Mouse (Mus musculus) thymus, postnatal 4 days (tissue): ENCODE measurements at regions not wholly inside any gene's neighbourhood (a gene's known extent, or its start where the extent isn't known, plus 50 kb on each side); places are given as distances from the start of the nearest gene placed in this dataset.

Experiments used
- DNase-seq: peaks from one replicate; pipeline ENCODE4 v3.0.0; 2021

DNA sequence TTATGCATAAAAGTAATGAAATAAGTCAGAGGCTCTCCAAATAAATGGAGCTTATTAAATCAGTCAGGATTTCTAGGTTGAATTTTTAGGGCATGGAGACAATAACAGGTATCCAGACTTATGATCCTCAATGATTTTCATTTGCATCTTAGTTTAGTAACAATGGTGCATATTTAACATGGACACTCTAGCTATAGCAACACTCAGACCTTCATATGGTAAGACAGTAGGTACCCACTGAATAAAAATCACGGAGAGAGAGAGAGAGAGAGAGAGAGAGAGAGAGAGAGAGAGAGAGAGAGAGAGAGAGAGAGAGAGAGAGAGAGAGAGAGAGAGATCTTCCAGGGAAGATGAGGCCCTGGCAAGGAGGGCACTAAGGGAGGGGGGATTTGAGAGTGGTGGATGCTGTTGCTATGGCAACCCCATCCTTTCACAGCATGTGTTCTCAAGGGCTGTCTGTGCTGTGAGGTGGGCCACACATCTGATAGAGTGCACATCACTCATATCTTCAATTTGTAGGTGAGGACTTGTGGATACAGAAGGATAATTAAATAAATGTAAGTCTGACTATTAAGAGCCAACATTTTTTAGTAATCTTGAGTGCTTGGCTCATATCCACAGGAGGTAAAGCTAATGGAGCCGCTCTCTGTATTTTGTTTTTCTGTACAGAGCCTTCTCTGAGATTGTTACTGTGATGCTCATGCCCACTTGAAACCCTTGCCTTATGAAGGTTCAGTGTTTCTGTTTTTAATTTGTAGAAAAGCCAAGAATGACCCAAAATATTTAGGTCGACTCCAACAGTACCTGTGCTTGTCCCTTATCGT is 227.7 kb downstream of the Otor start:
- no peak for DNase-seq

DNA sequence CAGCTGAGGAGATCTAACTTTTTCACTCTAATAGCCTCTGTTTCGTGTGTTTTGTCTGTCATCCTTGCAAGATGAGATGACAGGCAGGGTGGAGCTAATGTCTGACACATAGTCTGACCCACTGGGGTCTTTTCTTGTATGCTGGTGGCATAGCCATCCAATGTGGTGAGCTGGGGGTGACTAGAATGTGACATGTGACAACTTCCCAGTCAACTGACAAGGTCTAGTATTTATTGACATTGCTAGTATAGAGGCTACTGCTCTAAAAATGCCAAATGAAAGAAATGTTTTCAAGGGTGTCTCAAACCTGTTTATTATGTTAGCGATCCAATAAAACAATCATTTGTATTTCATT is 228.3 kb downstream of the Otor start:
- no peak for DNase-seq

DNA sequence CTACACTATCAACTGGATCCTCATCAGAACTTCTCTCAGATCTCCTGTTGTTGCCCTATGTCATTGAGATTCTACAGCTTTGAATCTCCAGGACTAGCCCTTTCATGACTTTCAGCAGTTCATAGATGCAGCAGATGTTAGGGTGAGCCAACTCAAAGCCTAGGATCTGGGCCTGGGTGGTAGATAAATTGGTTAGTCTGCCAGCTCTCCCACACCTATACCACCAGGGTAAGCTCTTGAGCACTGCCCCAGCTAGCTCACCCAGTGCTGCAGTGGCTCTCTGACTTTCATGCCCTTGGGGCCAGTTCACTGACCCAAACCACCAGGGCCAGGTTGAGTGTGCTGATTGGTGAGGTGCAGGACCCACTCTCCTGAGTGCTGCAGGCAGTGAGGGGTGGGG is 220.5 kb upstream of the Pcsk2 start:
- DNase-seq = no peak

DNA sequence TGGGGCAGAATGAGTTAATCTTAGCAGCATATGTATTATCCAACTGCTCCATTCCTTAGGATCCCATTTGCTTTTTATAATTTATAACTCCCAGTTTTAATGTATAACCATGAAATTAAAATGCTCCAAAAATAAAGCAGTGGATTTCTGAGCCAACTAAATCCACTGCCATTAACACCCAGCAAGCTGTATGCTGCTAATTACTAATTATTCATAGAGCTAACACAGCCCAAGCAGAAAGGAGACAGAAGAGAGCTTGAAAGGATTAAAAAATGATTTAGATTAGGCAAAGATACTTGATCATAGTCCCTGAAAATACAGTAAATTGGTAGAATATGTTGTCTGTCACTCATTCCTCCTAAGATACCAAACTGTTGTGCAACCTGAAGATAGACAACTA is 213.9 kb upstream of the Pcsk2 start:
- no peak for DNase-seq

GRCm38 (mm10) chr2:143340364-143340763 is 205.6 kb upstream of the Pcsk2 start:
- no peak for DNase-seq

DNA sequence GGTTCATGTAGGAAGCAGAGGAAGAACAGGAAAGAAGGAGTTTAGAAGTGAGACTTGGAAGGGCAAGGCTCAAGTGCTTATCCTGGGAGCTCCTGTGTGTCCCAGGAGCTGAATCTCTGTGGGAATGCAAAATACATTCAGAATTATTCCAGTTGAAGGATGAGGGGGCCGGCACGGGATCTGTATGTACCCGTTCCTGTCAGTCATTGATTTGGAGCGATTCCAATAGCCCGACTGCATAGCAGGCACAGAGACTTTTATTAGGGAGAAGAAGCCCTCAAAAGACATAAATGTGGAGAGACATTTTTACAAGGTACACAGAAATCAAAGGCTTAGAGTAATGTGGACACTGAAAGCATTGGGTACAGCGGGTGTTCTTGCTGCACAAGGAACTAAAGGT is 181.8 kb upstream of the Pcsk2 start:
- no peak for DNase-seq

- DNase-seq = no peak
Measured at GRCm38 (mm10) chr2:143365976-143366375, 180.0 kb upstream of the Pcsk2 start.
